Mouse (Mus musculus) heart, embryonic 14.5 days (tissue): ENCODE data around the gene Snrnp70. TPM values are rescaled to one million over a fixed set of nuclear protein-coding genes. Genes with fewer than 3 reads are reported as not detected.
A peak's percentile ranks its signal among the peaks of the same experiment; 100 is the strongest.

Source experiments
- ATAC-seq: fragments of 200-750 bp; cut with Nextera tagmentation; 2 replicates; pipeline ENCODE4 v1.8.0; 2017; ENCODE audit warnings: low read depth, moderate TSS enrichment; ENCODE audit not compliant: insufficient number of reproducible peaks, insufficient read depth, low FRiP score
- H3K27ac ChIP-seq, 2 experiments: fragments of 200-500 bp in 1 of 2; fragments of 300-500 bp in 1 of 2; sonication (generic) in 1 of 2; replicated peaks in 1 of 2; 2 replicates each; pipeline ENCODE4 v1.5.1; 2012 to 2014; ENCODE audit warnings: low read depth in 2 of 2, low read length in 2 of 2, control low read depth in 1 of 2, mild to moderate bottlenecking in 1 of 2, mixed read lengths in 1 of 2; ENCODE audit not compliant: control insufficient read depth in 1 of 2, insufficient read depth in 1 of 2
- H3K27me3 ChIP-seq: fragments of 300-500 bp; sonication (generic); 2 replicates; pipeline ENCODE4 v1.6.1; 2014; ENCODE audit warnings: mild to moderate bottlenecking, low read length, control low read depth; ENCODE audit not compliant: control insufficient read depth, insufficient read depth
- H3K36me3 ChIP-seq: fragments of 300-500 bp; sonication (generic); 2 replicates; pipeline ENCODE4 v1.6.1; 2014; ENCODE audit warnings: mild to moderate bottlenecking, control low read depth, low read length, mixed read lengths; ENCODE audit not compliant: control insufficient read depth, insufficient read depth
- H3K4me1 ChIP-seq, 2 experiments: fragments of 200-500 bp in 1 of 2; fragments of 300-500 bp in 1 of 2; sonication (generic) in 1 of 2; 2 replicates each; pipeline ENCODE4 v1.6.1; 2012 to 2014; ENCODE audit warnings: low read length in 2 of 2, control low read depth in 1 of 2, mixed read lengths in 1 of 2; ENCODE audit not compliant: control insufficient read depth in 2 of 2, insufficient read depth in 2 of 2
- H3K4me2 ChIP-seq: fragments of 300-500 bp; sonication (generic); 2 replicates; pipeline ENCODE4 v1.6.1; 2014; ENCODE audit warnings: mild to moderate bottlenecking, low read length
- H3K4me3 ChIP-seq, 2 experiments: fragments of 200-500 bp in 1 of 2; fragments of 300-500 bp in 1 of 2; sonication (generic) in 1 of 2; 2 replicates each; pipeline ENCODE4 v1.5.1; 2012 to 2014; ENCODE audit warnings: low read length in 2 of 2, mild to moderate bottlenecking in 2 of 2, control low read depth in 1 of 2, low read depth in 1 of 2, moderate library complexity in 1 of 2; ENCODE audit not compliant: control insufficient read depth in 1 of 2, insufficient read depth in 1 of 2
- H3K9ac ChIP-seq: fragments of 300-500 bp; sonication (generic); 2 replicates; pipeline ENCODE4 v1.6.1; 2014; ENCODE audit warnings: mild to moderate bottlenecking, low read length
- H3K9me3 ChIP-seq: fragments of 300-500 bp; sonication (generic); 2 replicates; pipeline ENCODE4 v1.6.1; 2016; ENCODE audit warnings: low read length, control low read depth; ENCODE audit not compliant: control insufficient read depth
- WGBS: fragments of 180-500 bp; shearing (Covaris S2); extraction: QIAGEN DNeasy Blood & Tissue Kit; methylation state at CpG from one replicate; pipeline ENCODE4 v1.1.7; 2014; 5-methylcytosine and 5-hydroxymethylcytosine counted together
- polyA plus RNA-seq: library from polyadenylated mRNA; unstranded; fragments of >200 nt; fragmentation: Nextera tagmentation; extraction: Ambion mirVana; gene quantifications from 2 replicates; pipeline ENCODE4 v1.2.1, GENCODE M21; 2014

Snrnp70 gene
- polyA plus RNA-seq, 1 experiment from 2014 or later, result 65.2 TPM

- Histone ChIP-seq H3K27ac (peak within 1 kb of the TSS; percentile 90 to 91), H3K9ac (peak within 1 kb of the TSS; percentile 90), H3K9me3 (no peaks in the 10 kb centered on the region), H3K27me3 (no peaks in the 10 kb centered on the region), H3K36me3 (peaks cover 40% of the 10 kb centered on the region), H3K4me1 (peaks cover 19 to 37% of the 10 kb centered on the region in 2 experiments), H3K4me3 (peak within 1 kb of the TSS; percentile 72 to 83), H3K4me2 (peak within 1 kb of the TSS; percentile 78)
- peak; percentile 94 for ATAC-seq
- under 1% methylated on average over 45 of the region's 45 CpGs for WGBS
Measured at GRCm38 (mm10) chr7:45434203-45435015, 38.9 kb upstream of the Snrnp70 start, which contains the start of gene Gys1. TSS of gene Gys1 (plus strand) at chr7:45434844.

- Histone ChIP-seq H3K9ac (peak overlapping the region; percentile 81), H3K27ac (peak overlapping the region; percentile 76 to 91), H3K4me2 (peak overlapping the region; percentile 78), H3K27me3 (no peaks in the 10 kb centered on the region), H3K4me3 (peak overlapping the region; percentile 60 to 72), H3K36me3 (peaks cover 42% of the 10 kb centered on the region), H3K4me1 (peaks cover 19 to 37% of the 10 kb centered on the region in 2 experiments), H3K9me3 (no peaks in the 10 kb centered on the region)
- no peak for ATAC-seq
- WGBS, result under 1% methylated on average over 7 of the region's 7 CpGs
Measured at GRCm38 (mm10) chr7:45433835-45434202, 38.3 kb upstream of the Snrnp70 start.

- no peaks in the 10 kb centered on the region for H3K9me3 ChIP-seq
- H3K4me3 ChIP-seq, result no peak overlapping the region
- no peaks in the 10 kb centered on the region for H3K27me3 ChIP-seq
- WGBS, result 90% methylated on average over 8 of the region's 8 CpGs
- peaks cover 94% of the 10 kb centered on the region for H3K36me3 ChIP-seq
- H3K4me2 ChIP-seq, result no peak overlapping the region
- no peaks in the 10 kb centered on the region for H3K4me1 ChIP-seq
- ATAC-seq, result no peak
- no peak overlapping the region for H3K27ac ChIP-seq
- H3K9ac ChIP-seq, result no peak overlapping the region
Measured at GRCm38 (mm10) chr7:45426556-45426955, 31.0 kb upstream of the Snrnp70 start.

GRCm38 (mm10) chr7:45421194-45421593 is 25.7 kb upstream of the Snrnp70 start:
- H3K27ac ChIP-seq, result no peak overlapping the region

GRCm38 (mm10) chr7:45420615-45420919 is 25.0 kb upstream of the Snrnp70 start, which contains the start of gene Lhb:
TSS of gene Lhb (plus strand) at chr7:45420820.
- no peaks in the 10 kb centered on the region for H3K9me3 ChIP-seq
- no peak within 1 kb of the TSS for H3K4me2 ChIP-seq
- peaks cover 4 to 6% of the 10 kb centered on the region in 2 experiments; a peak in 1 of 4 replicates for H3K4me1 ChIP-seq
- H3K36me3 ChIP-seq, result peaks cover 51% of the 10 kb centered on the region
- no peak within 1 kb of the TSS for H3K9ac ChIP-seq
- ATAC-seq, result no peak
- WGBS, result 55% methylated on average over 6 of the region's 6 CpGs
- no peak within 1 kb of the TSS for H3K27ac ChIP-seq
- H3K4me3 ChIP-seq, result no peak within 1 kb of the TSS
- H3K27me3 ChIP-seq, result peaks cover 51% of the 10 kb centered on the region

More at GRCm38 (mm10) chr7:45421194-45421593, 25.7 kb upstream of the Snrnp70 start:
- Histone ChIP-seq H3K4me1 (peaks cover 0 to 6% of the 10 kb centered on the region in 2 experiments; a peak in 1 of 4 replicates), H3K9ac (no peak overlapping the region), H3K9me3 (no peaks in the 10 kb centered on the region), H3K36me3 (peaks cover 54% of the 10 kb centered on the region), H3K4me3 (no peak overlapping the region), H3K27me3 (peaks cover 45% of the 10 kb centered on the region), H3K4me2 (no peak overlapping the region)
- no peak for ATAC-seq
- 90% methylated on average over 14 of the region's 14 CpGs for WGBS

- no peak for ATAC-seq
- 13% methylated on average over 27 of the region's 27 CpGs for WGBS
- H3K4me3 ChIP-seq, result no peak overlapping the region
- peaks cover 56% of the 10 kb centered on the region for H3K27me3 ChIP-seq
- no peak overlapping the region for H3K9ac ChIP-seq
- peaks cover 46% of the 10 kb centered on the region for H3K36me3 ChIP-seq
- no peak overlapping the region for H3K4me2 ChIP-seq
- no peaks in the 10 kb centered on the region for H3K9me3 ChIP-seq
- H3K4me1 ChIP-seq, result peaks cover 6 to 9% of the 10 kb centered on the region in 2 experiments; a peak in 1 of 4 replicates
- H3K27ac ChIP-seq, result no peak overlapping the region
Measured at GRCm38 (mm10) chr7:45419859-45420614, 24.5 kb upstream of the Snrnp70 start.

GRCm38 (mm10) chr7:45417962-45418492 is 22.5 kb upstream of the Snrnp70 start:
- Histone ChIP-seq H3K36me3 (peaks cover 26% of the 10 kb centered on the region), H3K4me1 (peaks cover 13 to 22% of the 10 kb centered on the region in 2 experiments), H3K27ac (no peak overlapping the region), H3K4me2 (no peak overlapping the region), H3K9ac (no peak overlapping the region), H3K4me3 (no peak overlapping the region), H3K27me3 (peaks cover 74% of the 10 kb centered on the region), H3K9me3 (no peaks in the 10 kb centered on the region)
- 11% methylated on average over 13 of the region's 13 CpGs for WGBS
- no peak for ATAC-seq
